Mouse (Mus musculus) erythroblast, embryonic 14.5 days (primary cell): Measurements from ENCODE around the gene Chst8.

ENCODE experiments used
- GATA1 ChIP-seq: IDR thresholded peaks from 2 replicates; pipeline ENCODE4 v1.6.1; 2012; ENCODE audit warnings: low read length, inconsistent platforms, mixed read lengths
- TAL1 ChIP-seq: IDR thresholded peaks from 3 replicates; pipeline ENCODE4 v1.6.1; 2012; ENCODE audit warnings: low read length, inconsistent platforms, mixed read lengths

DNA sequence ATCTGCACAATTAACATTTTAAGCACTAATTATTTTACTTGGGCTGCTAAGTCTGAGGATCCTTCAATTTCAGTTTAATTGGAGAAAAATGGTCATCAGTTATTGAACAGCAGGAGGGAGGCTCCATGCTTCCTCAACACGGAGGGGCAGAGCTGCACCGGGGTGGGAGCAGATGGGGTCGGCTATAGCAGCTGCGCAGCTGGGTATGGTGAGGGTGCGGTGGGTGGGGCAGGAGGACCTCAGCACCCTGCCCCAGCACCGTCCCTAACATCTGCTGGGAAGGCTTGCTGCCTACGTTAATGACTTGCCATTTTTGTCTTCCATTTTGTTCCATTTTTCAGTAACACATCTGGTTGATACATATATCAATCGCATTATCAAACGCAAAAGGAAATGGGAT is 116.4 kb downstream of the Chst8 start:
- no peak for TF ChIP-seq GATA1
- no peak for TF ChIP-seq TAL1
